Mouse (Mus musculus) erythroblast, embryonic 14.5 days (primary cell): ENCODE data around the gene Rpl28. TPM values are rescaled to one million over a fixed set of nuclear protein-coding genes. Genes with fewer than 3 reads are reported as not detected.

Source experiments
- H3K27me3 ChIP-seq: 2 replicates; pipeline ENCODE4 v1.6.1; 2012; ENCODE audit warnings: inconsistent platforms; ENCODE audit not compliant: control insufficient read depth
- H3K36me3 ChIP-seq: 2 replicates; pipeline ENCODE4 v1.6.1; 2012; ENCODE audit warnings: mild to moderate bottlenecking, inconsistent platforms; ENCODE audit not compliant: control insufficient read depth
- H3K4me1 ChIP-seq: 2 replicates; pipeline ENCODE4 v1.6.1; 2012; ENCODE audit warnings: inconsistent platforms; ENCODE audit not compliant: control insufficient read depth
- H3K4me3 ChIP-seq: replicated peaks from 2 replicates; pipeline ENCODE3; 2012; ENCODE audit warnings: moderate library complexity, mild to moderate bottlenecking, inconsistent platforms
- H3K9me3 ChIP-seq: 2 replicates; pipeline ENCODE4 v1.6.1; 2012; ENCODE audit warnings: low read length, inconsistent platforms, mixed read lengths; ENCODE audit not compliant: control insufficient read depth
- GATA1 ChIP-seq: IDR thresholded peaks from 2 replicates; pipeline ENCODE4 v1.6.1; 2012; ENCODE audit warnings: low read length, inconsistent platforms, mixed read lengths
- TAL1 ChIP-seq: IDR thresholded peaks from 3 replicates; pipeline ENCODE4 v1.6.1; 2012; ENCODE audit warnings: low read length, inconsistent platforms, mixed read lengths
- polyA plus RNA-seq: library from polyadenylated mRNA; stranded (reverse); fragments of >175 nt; gene quantifications from 2 replicates; pipeline ENCODE4 v1.2.3, GENCODE M21; 2012

Gene Rpl28
- polyA plus RNA-seq, 1 experiment: 1,793 TPM

- Histone ChIP-seq H3K4me1 (no peaks in the 10 kb centered on the region), H3K9me3 (peaks cover 10% of the 10 kb centered on the region), H3K4me3 (no peak overlapping the region), H3K27me3 (peaks cover 68% of the 10 kb centered on the region), H3K36me3 (no peaks in the 10 kb centered on the region)
- TF ChIP-seq GATA1 (no peak), TAL1 (no peak)
Measured at GRCm38 (mm10) chr7:4843604-4844244, 51.0 kb downstream of the Rpl28 start.

- Histone ChIP-seq H3K4me3 (no peak within 1 kb of the TSS), H3K36me3 (no peaks in the 10 kb centered on the region), H3K27me3 (peaks cover 62% of the 10 kb centered on the region), H3K9me3 (peaks cover 10% of the 10 kb centered on the region), H3K4me1 (no peaks in the 10 kb centered on the region)
- TF ChIP-seq GATA1 (no peak), TAL1 (no peak)
Measured at GRCm38 (mm10) chr7:4844245-4844916, 51.7 kb downstream of the Rpl28 start, which contains the start of gene Shisa7. Gene Shisa7, minus strand, starts transcription at chr7:4844696.

Other genes starting within 250 kb of the Rpl28 start
- 0.38 and 0.50 TPM in 2 replicates for gene Syt5, start 245.3 kb upstream of the Rpl28 start, polyA plus RNA-seq
- gene Ptprh, start 188.8 kb upstream of the Rpl28 start, polyA plus RNA-seq: not detected in 2 replicates
- 2.3 and 2.7 TPM in 2 replicates for gene Tmem86b, start 161.5 kb upstream of the Rpl28 start, polyA plus RNA-seq
- 23.5 and 30.2 TPM in 2 replicates for gene Ppp6r1, start 133.9 kb upstream of the Rpl28 start, polyA plus RNA-seq
- 12.9 and 13.0 TPM in 2 replicates for gene Hspbp1, start 107.8 kb upstream of the Rpl28 start, polyA plus RNA-seq
- gene Brsk1, start 102.3 kb upstream of the Rpl28 start, polyA plus RNA-seq: 0.01 TPM in 1 of 2 replicates, not detected in the other
- gene Tmem150b, start 67.6 kb upstream of the Rpl28 start, polyA plus RNA-seq: not detected in 2 replicates
- 67.3 and 67.8 TPM in 2 replicates for gene Kmt5c, start 52.8 kb upstream of the Rpl28 start, polyA plus RNA-seq
- 25.4 and 26.4 TPM in 2 replicates for gene Cox6b2, start 39.8 kb upstream of the Rpl28 start, polyA plus RNA-seq
- gene Fam71e2, start 21.6 kb upstream of the Rpl28 start, polyA plus RNA-seq: not detected in 2 replicates
- gene Il11, start 10.0 kb upstream of the Rpl28 start, polyA plus RNA-seq: not detected in 2 replicates
- not detected in 2 replicates for gene Tmem190, start 9.9 kb upstream of the Rpl28 start, polyA plus RNA-seq
- 6.1 and 6.2 TPM in 2 replicates for gene Tmem238, start 3.2 kb upstream of the Rpl28 start, polyA plus RNA-seq
- 142 and 163 TPM in 2 replicates for gene Ube2s, start 19.7 kb downstream of the Rpl28 start, polyA plus RNA-seq
- not detected in 2 replicates for gene Shisa7, start 51.8 kb downstream of the Rpl28 start, polyA plus RNA-seq
- 0.15 TPM in 1 of 2 replicates, not detected in the other for gene Isoc2b, start 77.4 kb downstream of the Rpl28 start, polyA plus RNA-seq
- 1.3 and 2.4 TPM in 2 replicates for gene Isoc2a, start 84.3 kb downstream of the Rpl28 start, polyA plus RNA-seq
- 0.05 TPM in 1 of 2 replicates, not detected in the other for gene Gm36210, start 113.6 kb downstream of the Rpl28 start, polyA plus RNA-seq
- 8.5 and 8.9 TPM in 2 replicates for gene Zfp628, start 122.3 kb downstream of the Rpl28 start, polyA plus RNA-seq
- gene Nat14, start 129.2 kb downstream of the Rpl28 start, polyA plus RNA-seq: 0.38 and 0.51 TPM in 2 replicates
- not detected in 2 replicates for gene Ssc5d, start 132.9 kb downstream of the Rpl28 start, polyA plus RNA-seq
- gene Sbk2, start 171.5 kb downstream of the Rpl28 start, polyA plus RNA-seq: not detected in 2 replicates
- not detected in 2 replicates for gene Sbk3, start 178.3 kb downstream of the Rpl28 start, polyA plus RNA-seq
- gene Zfp579, start 203.3 kb downstream of the Rpl28 start, polyA plus RNA-seq: 0.15 and 0.37 TPM in 2 replicates
- gene Zfp524, start 221.5 kb downstream of the Rpl28 start, polyA plus RNA-seq: 6.2 and 8.1 TPM in 2 replicates
- 3.5 and 6.0 TPM in 2 replicates for gene Fiz1, start 221.8 kb downstream of the Rpl28 start, polyA plus RNA-seq
- gene Gm44973, start 222.6 kb downstream of the Rpl28 start, polyA plus RNA-seq: not detected in 2 replicates
- gene Zfp865, start 227.5 kb downstream of the Rpl28 start, polyA plus RNA-seq: 1.7 and 1.8 TPM in 2 replicates
- gene Ccdc106, start 227.7 kb downstream of the Rpl28 start, polyA plus RNA-seq: 0.06 TPM in 1 of 2 replicates, not detected in the other
- gene 4632433K11Rik, start 241.2 kb downstream of the Rpl28 start, polyA plus RNA-seq: not detected in 2 replicates
- gene Zfp784, start 245.6 kb downstream of the Rpl28 start, polyA plus RNA-seq: 0.06 and 0.09 TPM in 2 replicates